Mouse (Mus musculus) midbrain, embryonic 15.5 days (tissue): Measurements from ENCODE around the gene Trarg1. TPM values are rescaled to one million over a fixed set of nuclear protein-coding genes. Genes with fewer than 3 reads are reported as not detected.

Experiments used
- ATAC-seq: fragments of 200-750 bp; cut with Nextera tagmentation; replicated peaks from 2 replicates; pipeline ENCODE4 v1.8.0; 2017; ENCODE audit warnings: moderate TSS enrichment
- H3K27ac ChIP-seq: fragments of 300-500 bp; sonication (generic); 2 replicates; pipeline ENCODE4 v1.5.1; 2015; ENCODE audit warnings: mild to moderate bottlenecking, inconsistent platforms
- H3K27me3 ChIP-seq: fragments of 300-500 bp; sonication (generic); replicated peaks from 2 replicates; pipeline ENCODE4 v1.6.1; 2015; ENCODE audit warnings: inconsistent platforms
- H3K36me3 ChIP-seq: fragments of 300-500 bp; sonication (generic); replicated peaks from 2 replicates; pipeline ENCODE4 v1.6.1; 2015; ENCODE audit warnings: inconsistent platforms
- H3K4me1 ChIP-seq: fragments of 300-500 bp; sonication (generic); 2 replicates; pipeline ENCODE4 v1.6.1; 2015; ENCODE audit warnings: inconsistent platforms
- H3K4me2 ChIP-seq: fragments of 300-500 bp; sonication (generic); 2 replicates; pipeline ENCODE4 v1.6.1; 2015; ENCODE audit warnings: inconsistent platforms, mild to moderate bottlenecking, moderate library complexity
- H3K4me3 ChIP-seq: fragments of 300-500 bp; sonication (generic); 2 replicates; pipeline ENCODE4 v1.5.1; 2015; ENCODE audit warnings: mild to moderate bottlenecking, inconsistent platforms
- H3K9ac ChIP-seq: fragments of 300-500 bp; sonication (generic); 2 replicates; pipeline ENCODE4 v1.6.1; 2015; ENCODE audit warnings: mild to moderate bottlenecking, inconsistent platforms
- H3K9me3 ChIP-seq: fragments of 300-500 bp; sonication (generic); 2 replicates; pipeline ENCODE4 v1.6.1; 2016; ENCODE audit warnings: inconsistent platforms
- WGBS: fragments of 180-500 bp; shearing (Covaris S2); methylation state at CpG from one replicate; pipeline ENCODE4 v1.1.7; 2015; ENCODE audit warnings: mixed read lengths; 5-methylcytosine and 5-hydroxymethylcytosine counted together
- polyA plus RNA-seq: library from polyadenylated mRNA; unstranded; fragments of >200 nt; fragmentation: Nextera tagmentation; extraction: Ambion mirVana; gene quantifications from 2 replicates; pipeline ENCODE4 v1.2.1, GENCODE M21; 2015

The Trarg1 gene
- polyA plus RNA-seq, 1 experiment from 2014 or later, result 0.13 TPM

- Histone ChIP-seq H3K27me3 (no peaks in the 10 kb centered on the region), H3K36me3 (no peaks in the 10 kb centered on the region), H3K9ac (no peak overlapping the region), H3K4me1 (no peaks in the 10 kb centered on the region), H3K4me2 (no peak overlapping the region), H3K27ac (no peak overlapping the region), H3K4me3 (no peak overlapping the region), H3K9me3 (no peaks in the 10 kb centered on the region)
- WGBS, result 86% methylated on average over 3 of the region's 3 CpGs
- no peak for ATAC-seq
Measured at GRCm38 (mm10) chr11:76692096-76692495, 12.5 kb downstream of the Trarg1 start.

- H3K4me2 ChIP-seq, result no peak overlapping the region
- H3K9ac ChIP-seq, result no peak overlapping the region
- H3K27me3 ChIP-seq, result no peaks in the 10 kb centered on the region
- H3K9me3 ChIP-seq, result no peaks in the 10 kb centered on the region
- ATAC-seq, result no peak
- WGBS, result 71% methylated on average over 6 of the region's 6 CpGs
- H3K27ac ChIP-seq, result no peak overlapping the region
- H3K36me3 ChIP-seq, result no peaks in the 10 kb centered on the region
- H3K4me1 ChIP-seq, result no peaks in the 10 kb centered on the region
- H3K4me3 ChIP-seq, result no peak overlapping the region
Measured at GRCm38 (mm10) chr11:76695810-76696209, 16.2 kb downstream of the Trarg1 start.

GRCm38 (mm10) chr11:76699626-76700025 is 20.0 kb downstream of the Trarg1 start:
- no peaks in the 10 kb centered on the region for H3K27me3 ChIP-seq
- no peaks in the 10 kb centered on the region for H3K36me3 ChIP-seq
- WGBS, result 68% methylated on average over 8 of the region's 9 CpGs
- no peak overlapping the region for H3K9ac ChIP-seq
- ATAC-seq, result no peak
- H3K4me2 ChIP-seq, result peak overlapping the region; percentile 24; the same call in 1 of the 2 replicates
- no peaks in the 10 kb centered on the region for H3K9me3 ChIP-seq
- no peaks in the 10 kb centered on the region for H3K4me1 ChIP-seq
- H3K4me3 ChIP-seq, result no peak overlapping the region
- no peak overlapping the region for H3K27ac ChIP-seq

- Histone ChIP-seq H3K4me1 (no peaks in the 10 kb centered on the region), H3K4me3 (no peak overlapping the region), H3K27me3 (no peaks in the 10 kb centered on the region), H3K9ac (no peak overlapping the region), H3K27ac (no peak overlapping the region), H3K9me3 (no peaks in the 10 kb centered on the region), H3K36me3 (no peaks in the 10 kb centered on the region), H3K4me2 (no peak overlapping the region)
- 91% methylated on average over 3 of the region's 3 CpGs for WGBS
- ATAC-seq, result no peak
Measured at GRCm38 (mm10) chr11:76707656-76708055, 28.0 kb downstream of the Trarg1 start.

- Histone ChIP-seq H3K9ac (no peak overlapping the region), H3K9me3 (no peaks in the 10 kb centered on the region), H3K36me3 (no peaks in the 10 kb centered on the region), H3K4me1 (no peaks in the 10 kb centered on the region), H3K27me3 (no peaks in the 10 kb centered on the region), H3K4me2 (no peak overlapping the region), H3K27ac (no peak overlapping the region), H3K4me3 (no peak overlapping the region)
- 83% methylated on average over 1 of the region's 1 CpGs for WGBS
- ATAC-seq, result no peak
Measured at GRCm38 (mm10) chr11:76708066-76708465, 28.5 kb downstream of the Trarg1 start.

- H3K36me3 ChIP-seq, result no peaks in the 10 kb centered on the region
- no peaks in the 10 kb centered on the region for H3K27me3 ChIP-seq
- no peak overlapping the region for H3K4me2 ChIP-seq
- no peaks in the 10 kb centered on the region for H3K4me1 ChIP-seq
- H3K9me3 ChIP-seq, result no peaks in the 10 kb centered on the region
- WGBS, result 52% methylated on average over 1 of the region's 1 CpGs
- no peak overlapping the region for H3K27ac ChIP-seq
- no peak for ATAC-seq
- no peak overlapping the region for H3K4me3 ChIP-seq
- no peak overlapping the region for H3K9ac ChIP-seq
Measured at GRCm38 (mm10) chr11:76708881-76709280, 29.3 kb downstream of the Trarg1 start.

GRCm38 (mm10) chr11:76709625-76710452 is 30.2 kb downstream of the Trarg1 start:
- Histone ChIP-seq H3K27ac (no peak overlapping the region), H3K36me3 (no peaks in the 10 kb centered on the region), H3K9ac (no peak overlapping the region), H3K4me2 (peak overlapping the region; percentile 2; the same call in 1 of the 2 replicates), H3K27me3 (no peaks in the 10 kb centered on the region), H3K9me3 (no peaks in the 10 kb centered on the region), H3K4me3 (no peak overlapping the region), H3K4me1 (no peaks in the 10 kb centered on the region)
- ATAC-seq, result no peak
- WGBS, result 29% methylated on average over 12 of the region's 17 CpGs

GRCm38 (mm10) chr11:76717000-76717399 is 37.4 kb downstream of the Trarg1 start:
- WGBS, result 77% methylated on average over 4 of the region's 4 CpGs

GRCm38 (mm10) chr11:76723911-76724310 is 44.3 kb downstream of the Trarg1 start:
- no peak overlapping the region for H3K4me2 ChIP-seq
- 90% methylated on average over 8 of the region's 8 CpGs for WGBS
- no peaks in the 10 kb centered on the region for H3K27me3 ChIP-seq
- no peak for ATAC-seq
- no peak overlapping the region for H3K27ac ChIP-seq
- no peak overlapping the region for H3K4me3 ChIP-seq
- peaks cover 4% of the 10 kb centered on the region; the same call in 1 of the 2 replicates for H3K36me3 ChIP-seq
- no peaks in the 10 kb centered on the region for H3K9me3 ChIP-seq
- no peak overlapping the region for H3K9ac ChIP-seq
- H3K4me1 ChIP-seq, result no peaks in the 10 kb centered on the region

More at GRCm38 (mm10) chr11:76717000-76717399, 37.4 kb downstream of the Trarg1 start:
- Histone ChIP-seq H3K4me2 (no peak overlapping the region), H3K27me3 (no peaks in the 10 kb centered on the region), H3K9me3 (no peaks in the 10 kb centered on the region), H3K4me1 (no peaks in the 10 kb centered on the region), H3K9ac (no peak overlapping the region), H3K36me3 (no peaks in the 10 kb centered on the region), H3K4me3 (no peak overlapping the region), H3K27ac (no peak overlapping the region)
- ATAC-seq, result no peak

- H3K9ac ChIP-seq, result no peak overlapping the region
- H3K4me1 ChIP-seq, result no peaks in the 10 kb centered on the region
- no peaks in the 10 kb centered on the region for H3K9me3 ChIP-seq
- no peak overlapping the region for H3K4me3 ChIP-seq
- no peaks in the 10 kb centered on the region for H3K27me3 ChIP-seq
- ATAC-seq, result no peak
- peaks cover 33% of the 10 kb centered on the region for H3K36me3 ChIP-seq
- H3K27ac ChIP-seq, result no peak overlapping the region
- 62% methylated on average over 11 of the region's 11 CpGs for WGBS
- H3K4me2 ChIP-seq, result no peak overlapping the region
Measured at GRCm38 (mm10) chr11:76728093-76728492, 48.5 kb downstream of the Trarg1 start.

- Histone ChIP-seq H3K4me2 (no peak overlapping the region), H3K27ac (no peak overlapping the region), H3K9me3 (no peaks in the 10 kb centered on the region), H3K9ac (no peak overlapping the region), H3K4me1 (no peaks in the 10 kb centered on the region), H3K4me3 (no peak overlapping the region), H3K27me3 (no peaks in the 10 kb centered on the region), H3K36me3 (peaks cover 44% of the 10 kb centered on the region)
- no peak for ATAC-seq
- 87% methylated on average over 3 of the region's 3 CpGs for WGBS
Measured at GRCm38 (mm10) chr11:76730650-76731049, 51.0 kb downstream of the Trarg1 start.

GRCm38 (mm10) chr11:76734560-76734959 is 55.0 kb downstream of the Trarg1 start:
- no peaks in the 10 kb centered on the region for H3K4me1 ChIP-seq
- H3K4me2 ChIP-seq, result no peak overlapping the region
- H3K27ac ChIP-seq, result no peak overlapping the region
- ATAC-seq, result no peak
- no peak overlapping the region for H3K4me3 ChIP-seq
- WGBS, result 58% methylated on average over 3 of the region's 3 CpGs
- H3K36me3 ChIP-seq, result peaks cover 38% of the 10 kb centered on the region
- no peak overlapping the region for H3K9ac ChIP-seq
- no peaks in the 10 kb centered on the region for H3K9me3 ChIP-seq
- no peaks in the 10 kb centered on the region for H3K27me3 ChIP-seq

- Histone ChIP-seq H3K36me3 (peaks cover 30% of the 10 kb centered on the region; the same call in 1 of the 2 replicates), H3K9me3 (no peaks in the 10 kb centered on the region), H3K4me1 (no peaks in the 10 kb centered on the region), H3K4me3 (no peak overlapping the region), H3K9ac (no peak overlapping the region), H3K27me3 (no peaks in the 10 kb centered on the region), H3K4me2 (no peak overlapping the region), H3K27ac (no peak overlapping the region)
- ATAC-seq, result no peak
- WGBS, result 83% methylated on average over 4 of the region's 4 CpGs
Measured at GRCm38 (mm10) chr11:76735753-76736324, 56.2 kb downstream of the Trarg1 start.
